Mouse (Mus musculus): ENCODE measurements around the gene F11r. TPM values are rescaled to one million over a fixed set of nuclear protein-coding genes. Genes with fewer than 3 reads are reported as not detected.

The F11r gene
- polyA plus RNA-seq, 1 experiment from 2014 or later = 10.5 TPM

- H3K36me3 ChIP-seq (ENCODE audit: control insufficient read depth, insufficient read depth, low read length) = no peaks in the 10 kb centered on the region
- 0 out of 2 replicates have a peak, but pooled peaks cover under 1% of the 10 kb centered on the region for H3K4me1 ChIP-seq (ENCODE audit: control insufficient read depth, insufficient read depth, low read length)
- WGBS = 49% methylated on average over 8 of the region's 8 CpGs
- H3K9me3 ChIP-seq (replicated peaks; ENCODE audit: control insufficient read depth, low read length, poor library complexity, severe bottlenecking) = no peaks in the 10 kb centered on the region
- no peak overlapping the region for H3K4me2 ChIP-seq (ENCODE audit: low read length)
- no peak overlapping the region for H3K9ac ChIP-seq (ENCODE audit: low read depth, low read length)
- H3K4me3 ChIP-seq (ENCODE audit: low read depth, low read length) = no peak overlapping the region
- H3K27me3 ChIP-seq (ENCODE audit: control insufficient read depth, insufficient read depth, low read depth, low read length) = peaks cover 20% of the 10 kb centered on the region
- H3K27ac ChIP-seq (ENCODE audit: low read length) = no peak overlapping the region
- ATAC-seq = no peak
Measured at GRCm38 (mm10) chr1:171442413-171442760, 5.1 kb downstream of the F11r start.

- Histone ChIP-seq H3K27me3 (ENCODE audit: control insufficient read depth, insufficient read depth, low read depth, low read length) (peaks cover under 1% of the 10 kb centered on the region; the same call in 1 of the 2 replicates), H3K4me2 (ENCODE audit: low read length) (no peak overlapping the region), H3K9ac (ENCODE audit: low read depth, low read length) (no peak overlapping the region), H3K4me3 (ENCODE audit: low read depth, low read length) (no peak overlapping the region), H3K27ac (ENCODE audit: low read length) (no peak overlapping the region), H3K9me3 (replicated peaks; ENCODE audit: control insufficient read depth, low read length, poor library complexity, severe bottlenecking) (no peaks in the 10 kb centered on the region), H3K4me1 (ENCODE audit: control insufficient read depth, insufficient read depth, low read length) (no peaks in the 10 kb centered on the region), H3K36me3 (ENCODE audit: control insufficient read depth, insufficient read depth, low read length) (no peaks in the 10 kb centered on the region)
- ATAC-seq = no peak
- WGBS = 90% methylated on average over 5 of the region's 5 CpGs
Measured at GRCm38 (mm10) chr1:171445050-171445449, 7.7 kb downstream of the F11r start.

- no peaks in the 10 kb centered on the region for H3K36me3 ChIP-seq (ENCODE audit: control insufficient read depth, insufficient read depth, low read length)
- H3K4me2 ChIP-seq (ENCODE audit: low read length) = no peak overlapping the region
- no peaks in the 10 kb centered on the region for H3K4me1 ChIP-seq (ENCODE audit: control insufficient read depth, insufficient read depth, low read length)
- H3K27me3 ChIP-seq (ENCODE audit: control insufficient read depth, insufficient read depth, low read depth, low read length) = no peaks in the 10 kb centered on the region
- H3K9me3 ChIP-seq (replicated peaks; ENCODE audit: control insufficient read depth, low read length, poor library complexity, severe bottlenecking) = no peaks in the 10 kb centered on the region
- WGBS = 78% methylated on average over 7 of the region's 7 CpGs
- no peak for ATAC-seq
- no peak overlapping the region for H3K27ac ChIP-seq (ENCODE audit: low read length)
- H3K4me3 ChIP-seq (ENCODE audit: low read depth, low read length) = no peak overlapping the region
- H3K9ac ChIP-seq (ENCODE audit: low read depth, low read length) = no peak overlapping the region
Measured at GRCm38 (mm10) chr1:171446854-171447253, 9.5 kb downstream of the F11r start.

GRCm38 (mm10) chr1:171447692-171448091 is 10.4 kb downstream of the F11r start:
- Histone ChIP-seq H3K4me3 (ENCODE audit: low read depth, low read length) (no peak overlapping the region), H3K27me3 (ENCODE audit: control insufficient read depth, insufficient read depth, low read depth, low read length) (no peaks in the 10 kb centered on the region), H3K9ac (ENCODE audit: low read depth, low read length) (no peak overlapping the region), H3K4me2 (ENCODE audit: low read length) (no peak overlapping the region), H3K36me3 (ENCODE audit: control insufficient read depth, insufficient read depth, low read length) (no peaks in the 10 kb centered on the region), H3K4me1 (ENCODE audit: control insufficient read depth, insufficient read depth, low read length) (no peaks in the 10 kb centered on the region), H3K9me3 (replicated peaks; ENCODE audit: control insufficient read depth, low read length, poor library complexity, severe bottlenecking) (no peaks in the 10 kb centered on the region), H3K27ac (ENCODE audit: low read length) (no peak overlapping the region)
- no peak for ATAC-seq
- WGBS = 78% methylated on average over 10 of the region's 10 CpGs

GRCm38 (mm10) chr1:171450062-171450461 is 12.7 kb downstream of the F11r start:
- no peak overlapping the region for H3K4me3 ChIP-seq (ENCODE audit: low read depth, low read length)
- no peak overlapping the region for H3K9ac ChIP-seq (ENCODE audit: low read depth, low read length)
- no peak overlapping the region for H3K4me2 ChIP-seq (ENCODE audit: low read length)
- ATAC-seq = no peak
- no peaks in the 10 kb centered on the region for H3K27me3 ChIP-seq (ENCODE audit: control insufficient read depth, insufficient read depth, low read depth, low read length)
- no peaks in the 10 kb centered on the region for H3K36me3 ChIP-seq (ENCODE audit: control insufficient read depth, insufficient read depth, low read length)
- H3K9me3 ChIP-seq (replicated peaks; ENCODE audit: control insufficient read depth, low read length, poor library complexity, severe bottlenecking) = no peaks in the 10 kb centered on the region
- 87% methylated on average over 11 of the region's 11 CpGs for WGBS
- no peaks in the 10 kb centered on the region for H3K4me1 ChIP-seq (ENCODE audit: control insufficient read depth, insufficient read depth, low read length)
- no peak overlapping the region for H3K27ac ChIP-seq (ENCODE audit: low read length)

GRCm38 (mm10) chr1:171451001-171451400 is 13.7 kb downstream of the F11r start:
- H3K9ac ChIP-seq (ENCODE audit: low read depth, low read length) = no peak overlapping the region
- H3K27me3 ChIP-seq (ENCODE audit: control insufficient read depth, insufficient read depth, low read depth, low read length) = no peaks in the 10 kb centered on the region
- no peak overlapping the region for H3K4me2 ChIP-seq (ENCODE audit: low read length)
- H3K9me3 ChIP-seq (replicated peaks; ENCODE audit: control insufficient read depth, low read length, poor library complexity, severe bottlenecking) = no peaks in the 10 kb centered on the region
- H3K36me3 ChIP-seq (ENCODE audit: control insufficient read depth, insufficient read depth, low read length) = no peaks in the 10 kb centered on the region
- H3K27ac ChIP-seq (ENCODE audit: low read length) = no peak overlapping the region
- ATAC-seq = no peak
- no peak overlapping the region for H3K4me3 ChIP-seq (ENCODE audit: low read depth, low read length)
- 88% methylated on average over 10 of the region's 10 CpGs for WGBS
- H3K4me1 ChIP-seq (ENCODE audit: control insufficient read depth, insufficient read depth, low read length) = no peaks in the 10 kb centered on the region

- 77% methylated on average over 5 of the region's 5 CpGs for WGBS
- Histone ChIP-seq H3K36me3 (ENCODE audit: control insufficient read depth, insufficient read depth, low read length) (no peaks in the 10 kb centered on the region), H3K9ac (ENCODE audit: low read depth, low read length) (no peak overlapping the region), H3K4me3 (ENCODE audit: low read depth, low read length) (no peak overlapping the region), H3K4me1 (ENCODE audit: control insufficient read depth, insufficient read depth, low read length) (no peaks in the 10 kb centered on the region), H3K27ac (ENCODE audit: low read length) (no peak overlapping the region), H3K4me2 (ENCODE audit: low read length) (no peak overlapping the region), H3K9me3 (replicated peaks; ENCODE audit: control insufficient read depth, low read length, poor library complexity, severe bottlenecking) (no peaks in the 10 kb centered on the region), H3K27me3 (ENCODE audit: control insufficient read depth, insufficient read depth, low read depth, low read length) (no peaks in the 10 kb centered on the region)
- ATAC-seq = no peak
Measured at GRCm38 (mm10) chr1:171452522-171452921, 15.2 kb downstream of the F11r start.

- Histone ChIP-seq H3K4me2 (ENCODE audit: low read length) (no peak overlapping the region), H3K27me3 (ENCODE audit: control insufficient read depth, insufficient read depth, low read depth, low read length) (no peaks in the 10 kb centered on the region), H3K36me3 (ENCODE audit: control insufficient read depth, insufficient read depth, low read length) (no peaks in the 10 kb centered on the region), H3K27ac (ENCODE audit: low read length) (no peak overlapping the region), H3K4me1 (ENCODE audit: control insufficient read depth, insufficient read depth, low read length) (no peaks in the 10 kb centered on the region), H3K4me3 (ENCODE audit: low read depth, low read length) (no peak overlapping the region), H3K9ac (ENCODE audit: low read depth, low read length) (no peak overlapping the region), H3K9me3 (replicated peaks; ENCODE audit: control insufficient read depth, low read length, poor library complexity, severe bottlenecking) (no peaks in the 10 kb centered on the region)
- 91% methylated on average over 5 of the region's 5 CpGs for WGBS
- ATAC-seq = no peak
Measured at GRCm38 (mm10) chr1:171452923-171453322, 15.6 kb downstream of the F11r start.

GRCm38 (mm10) chr1:171454926-171455325 is 17.6 kb downstream of the F11r start:
- H3K4me1 ChIP-seq (ENCODE audit: control insufficient read depth, insufficient read depth, low read length) = 0 out of 2 replicates have a peak, but pooled peaks cover 2% of the 10 kb centered on the region
- no peak overlapping the region for H3K27ac ChIP-seq (ENCODE audit: low read length)
- H3K4me3 ChIP-seq (ENCODE audit: low read depth, low read length) = no peak overlapping the region
- H3K9ac ChIP-seq (ENCODE audit: low read depth, low read length) = no peak overlapping the region
- H3K4me2 ChIP-seq (ENCODE audit: low read length) = no peak overlapping the region
- ATAC-seq = no peak
- H3K9me3 ChIP-seq (replicated peaks; ENCODE audit: control insufficient read depth, low read length, poor library complexity, severe bottlenecking) = no peaks in the 10 kb centered on the region
- H3K36me3 ChIP-seq (ENCODE audit: control insufficient read depth, insufficient read depth, low read length) = no peaks in the 10 kb centered on the region
- WGBS = 86% methylated on average over 6 of the region's 6 CpGs
- no peaks in the 10 kb centered on the region for H3K27me3 ChIP-seq (ENCODE audit: control insufficient read depth, insufficient read depth, low read depth, low read length)

GRCm38 (mm10) chr1:171457568-171457967 is 20.2 kb downstream of the F11r start:
- H3K4me3 ChIP-seq (ENCODE audit: low read depth, low read length) = no peak overlapping the region
- no peak overlapping the region for H3K27ac ChIP-seq (ENCODE audit: low read length)
- no peak for ATAC-seq
- WGBS = 97% methylated on average over 1 of the region's 1 CpGs
- H3K36me3 ChIP-seq (ENCODE audit: control insufficient read depth, insufficient read depth, low read length) = no peaks in the 10 kb centered on the region
- no peaks in the 10 kb centered on the region for H3K9me3 ChIP-seq (replicated peaks; ENCODE audit: control insufficient read depth, low read length, poor library complexity, severe bottlenecking)
- peaks cover 4% of the 10 kb centered on the region; the same call in 1 of the 2 replicates for H3K4me1 ChIP-seq (ENCODE audit: control insufficient read depth, insufficient read depth, low read length)
- no peaks in the 10 kb centered on the region for H3K27me3 ChIP-seq (ENCODE audit: control insufficient read depth, insufficient read depth, low read depth, low read length)
- no peak overlapping the region for H3K9ac ChIP-seq (ENCODE audit: low read depth, low read length)
- no peak overlapping the region for H3K4me2 ChIP-seq (ENCODE audit: low read length)

Data from midbrain, embryonic 16.5 days (tissue).